Mouse (Mus musculus): ENCODE data around the gene Cep41.

The Cep41 gene

GRCm38 (mm10) chr6:30710371-30711364 lies 17.1 kb upstream of the Cep41 start:
- no peak for DNase-seq (ENCODE audit: low spot score in 2 of 2)

GRCm38 (mm10) chr6:30709115-30709514 lies 15.6 kb upstream of the Cep41 start:
- no peak for DNase-seq (ENCODE audit: low spot score in 2 of 2)

- DNase-seq (ENCODE audit: low spot score in 2 of 2), result no peak
These were observed 10.5 kb upstream of the Cep41 start for GRCm38 (mm10) chr6:30703977-30704602.

GRCm38 (mm10) chr6:30703476-30703875 lies 9.9 kb upstream of the Cep41 start:
- DNase-seq (ENCODE audit: low spot score in 2 of 2), result no peak

GRCm38 (mm10) chr6:30702881-30703280 lies 9.3 kb upstream of the Cep41 start:
- DNase-seq (ENCODE audit: low spot score in 2 of 2), result no peak

- DNase-seq (ENCODE audit: low spot score in 2 of 2), result no peak
These were observed 6.6 kb upstream of the Cep41 start for GRCm38 (mm10) chr6:30700182-30700581.

- DNase-seq (ENCODE audit: low spot score in 2 of 2), result no peak
These were observed 4.5 kb upstream of the Cep41 start for GRCm38 (mm10) chr6:30698036-30698435.

- no peak for DNase-seq (ENCODE audit: low spot score in 2 of 2)
These were observed 3.9 kb upstream of the Cep41 start for GRCm38 (mm10) chr6:30697464-30697863.

GRCm38 (mm10) chr6:30695124-30695523 lies 1.6 kb upstream of the Cep41 start:
- no peak for DNase-seq (ENCODE audit: low spot score in 2 of 2)

- no peak for DNase-seq (ENCODE audit: low spot score in 2 of 2)
These were observed 660 bp upstream of the Cep41 start for GRCm38 (mm10) chr6:30694209-30694608.

- DNase-seq (ENCODE audit: low spot score in 2 of 2), result no peak
These were observed 723 bp downstream of the Cep41 start for GRCm38 (mm10) chr6:30692826-30693225.

GRCm38 (mm10) chr6:30687198-30687597 lies 6.4 kb downstream of the Cep41 start:
- DNase-seq (ENCODE audit: low spot score in 2 of 2), result no peak

- DNase-seq (ENCODE audit: low spot score in 2 of 2), result no peak
These were observed 9.0 kb downstream of the Cep41 start for GRCm38 (mm10) chr6:30684570-30684969.

- no peak for DNase-seq (ENCODE audit: low spot score in 2 of 2)
These were observed 11.3 kb downstream of the Cep41 start for GRCm38 (mm10) chr6:30681935-30682900.

- no peak for DNase-seq (ENCODE audit: low spot score in 2 of 2)
These were observed 13.1 kb downstream of the Cep41 start for GRCm38 (mm10) chr6:30680442-30680841.

- no peak for DNase-seq (ENCODE audit: low spot score in 2 of 2)
These were observed 14.0 kb downstream of the Cep41 start for GRCm38 (mm10) chr6:30679567-30679966.

GRCm38 (mm10) chr6:30678482-30678881 lies 15.1 kb downstream of the Cep41 start:
- DNase-seq (ENCODE audit: low spot score in 2 of 2), result no peak

GRCm38 (mm10) chr6:30677591-30677990 lies 16.0 kb downstream of the Cep41 start:
- no peak for DNase-seq (ENCODE audit: low spot score in 2 of 2)

- DNase-seq (ENCODE audit: low spot score in 2 of 2), result no peak
These were observed 17.0 kb downstream of the Cep41 start for GRCm38 (mm10) chr6:30676506-30676905.

- DNase-seq (ENCODE audit: low spot score in 2 of 2), result no peak
These were observed 18.2 kb downstream of the Cep41 start for GRCm38 (mm10) chr6:30675281-30675771.

- no peak for DNase-seq (ENCODE audit: low spot score in 2 of 2)
These were observed 18.8 kb downstream of the Cep41 start for GRCm38 (mm10) chr6:30674714-30675280.

Data from natural killer cell, adult 2 months (primary cell).